Mouse (Mus musculus) kidney, postnatal 0 days (tissue): Measurements from ENCODE around the gene Dnajc8. TPM values are rescaled to one million over a fixed set of nuclear protein-coding genes. Genes with fewer than 3 reads are reported as not detected.
A peak's percentile ranks its signal among the peaks of the same experiment; 100 is the strongest.
"Not testable (repeated sequence)": the region's sequence is repeated elsewhere in the genome, so short reads cannot be mapped to it uniquely, and the experiment has no call there.

Experiments
- ATAC-seq: fragments of 200-750 bp; cut with Nextera tagmentation; replicated peaks from 2 replicates; pipeline ENCODE4 v1.8.0; 2017; ENCODE audit warnings: low read depth, moderate number of reproducible peaks, moderate TSS enrichment, moderate library complexity; ENCODE audit not compliant: low FRiP score
- DNase-seq: peaks from one replicate; pipeline ENCODE4 v3.0.0-alpha.2; 2016; ENCODE audit warnings: low spot score
- H3K27ac ChIP-seq: fragments of 300-500 bp; sonication (generic); 2 replicates; pipeline ENCODE4 v1.5.1; 2014; ENCODE audit warnings: mild to moderate bottlenecking
- H3K27me3 ChIP-seq: fragments of 300-500 bp; sonication (generic); 2 replicates; pipeline ENCODE4 v1.6.1; 2014; ENCODE audit warnings: low read length, mixed read lengths; ENCODE audit not compliant: insufficient read depth
- H3K36me3 ChIP-seq: fragments of 300-500 bp; sonication (generic); 2 replicates; pipeline ENCODE4 v1.6.1; 2014; ENCODE audit warnings: low read length, mixed read lengths; ENCODE audit not compliant: insufficient read depth
- H3K4me1 ChIP-seq: fragments of 300-500 bp; sonication (generic); replicated peaks from 2 replicates; pipeline ENCODE4 v1.6.1; 2014; ENCODE audit warnings: antibody characterized with exemption, low read length, mixed read lengths; ENCODE audit not compliant: insufficient read depth
- H3K4me2 ChIP-seq: fragments of 300-500 bp; sonication (generic); 2 replicates; pipeline ENCODE4 v1.6.1; 2014; ENCODE audit warnings: mild to moderate bottlenecking, low read length, moderate library complexity, mixed read lengths
- H3K4me3 ChIP-seq: fragments of 300-500 bp; sonication (generic); replicated peaks from 2 replicates; pipeline ENCODE4 v1.5.1; 2014; ENCODE audit warnings: low read depth, low read length
- H3K9ac ChIP-seq: fragments of 300-500 bp; sonication (generic); 2 replicates; pipeline ENCODE4 v1.6.1; 2014; ENCODE audit warnings: low read depth, low read length
- H3K9me3 ChIP-seq: fragments of 300-500 bp; sonication (generic); replicated peaks from 2 replicates; pipeline ENCODE4 v1.6.1; 2016; ENCODE audit warnings: low read length, inconsistent platforms, mixed read lengths
- CTCF ChIP-seq: IDR thresholded peaks from 2 replicates; pipeline ENCODE4 v1.5.1; 2016; ENCODE audit warnings: antibody characterized with exemption, low read depth, mild to moderate bottlenecking, moderate library complexity
- WGBS: fragments of 180-500 bp; shearing (Covaris S2); extraction: QIAGEN DNeasy Blood & Tissue Kit; methylation state at CpG from one replicate; pipeline ENCODE4 v1.1.7; 2014; 5-methylcytosine and 5-hydroxymethylcytosine counted together
- polyA plus RNA-seq: library from polyadenylated mRNA; unstranded; fragments of >200 nt; fragmentation: Nextera tagmentation; extraction: Ambion mirVana; gene quantifications from 2 replicates; pipeline ENCODE4 v1.2.1, GENCODE M21; 2015

Gene Dnajc8
- polyA plus RNA-seq, 1 experiment from 2014 or later, result 170 TPM

DNA sequence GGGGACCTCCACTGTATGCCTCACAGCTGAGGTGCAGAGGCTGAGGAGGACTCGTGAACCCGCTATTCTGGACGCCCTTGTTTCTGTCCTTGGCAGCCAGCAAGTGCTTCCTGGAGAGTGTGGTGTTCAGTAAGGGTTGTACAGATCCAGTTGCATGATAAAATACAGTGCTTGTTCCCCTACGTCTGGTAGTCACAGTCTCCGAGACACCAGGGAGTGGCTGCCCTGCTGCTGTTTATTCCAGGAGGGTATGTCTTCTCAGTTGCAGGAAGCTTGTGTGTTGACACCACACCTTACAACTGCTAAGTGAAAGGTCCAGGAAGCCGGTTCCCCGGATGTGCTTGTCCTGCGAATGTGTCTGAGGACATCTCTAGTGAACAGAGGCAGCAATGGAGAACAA is 19.3 kb downstream of the Dnajc8 start:
- H3K4me2 ChIP-seq, result no peak overlapping the region
- H3K27me3 ChIP-seq, result no peaks in the 10 kb centered on the region
- DNase-seq, result peak; percentile 8
- no peaks in the 10 kb centered on the region for H3K9me3 ChIP-seq
- no peaks in the 10 kb centered on the region; the same call in 1 of the 2 replicates for H3K4me1 ChIP-seq
- ATAC-seq, result no peak
- no peak overlapping the region for H3K27ac ChIP-seq
- TF ChIP-seq CTCF, result no peak
- peaks cover 36% of the 10 kb centered on the region for H3K36me3 ChIP-seq
- H3K9ac ChIP-seq, result no peak overlapping the region
- H3K4me3 ChIP-seq, result no peak overlapping the region
- 79% methylated on average over 8 of the region's 8 CpGs for WGBS

DNA sequence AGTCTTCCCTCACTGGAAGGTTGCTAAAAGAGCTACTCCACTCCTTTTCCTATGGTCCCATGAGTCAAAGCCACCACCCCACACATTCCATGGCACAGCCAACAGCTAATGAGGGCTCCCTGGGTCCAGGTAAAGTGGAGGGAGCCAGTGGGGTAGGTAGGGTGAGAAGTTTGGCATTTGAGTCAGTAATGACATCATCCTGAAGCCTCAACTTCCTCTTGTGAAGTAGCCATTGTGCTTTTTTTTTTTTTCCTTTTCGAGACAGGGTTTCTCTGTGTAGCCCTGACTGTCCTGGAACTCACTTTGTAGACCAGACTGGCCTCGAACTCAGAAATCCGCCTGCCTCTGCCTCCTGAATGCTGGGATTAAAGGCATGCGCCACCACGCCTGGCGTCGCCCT is 20.2 kb downstream of the Dnajc8 start:
- not testable (repeated sequence) for H3K27ac ChIP-seq, ATAC-seq, H3K27me3 ChIP-seq, H3K9ac ChIP-seq, H3K4me2 ChIP-seq, H3K4me3 ChIP-seq, H3K4me1 ChIP-seq, DNase-seq, H3K9me3 ChIP-seq
- peaks cover 29% of the 10 kb centered on the region for H3K36me3 ChIP-seq
- 93% methylated on average over 7 of the region's 7 CpGs for WGBS

GRCm38 (mm10) chr4:132563261-132563660 is 27.9 kb downstream of the Dnajc8 start:
- H3K4me2 ChIP-seq, result no peak overlapping the region
- 72% methylated on average over 3 of the region's 3 CpGs for WGBS
- no peaks in the 10 kb centered on the region for H3K27me3 ChIP-seq
- ATAC-seq, result no peak
- no peak for DNase-seq
- TF ChIP-seq CTCF, result no peak
- no peaks in the 10 kb centered on the region for H3K36me3 ChIP-seq
- H3K9me3 ChIP-seq, result no peaks in the 10 kb centered on the region
- no peak overlapping the region for H3K4me3 ChIP-seq
- H3K27ac ChIP-seq, result no peak overlapping the region
- no peak overlapping the region for H3K9ac ChIP-seq
- no peaks in the 10 kb centered on the region for H3K4me1 ChIP-seq

GRCm38 (mm10) chr4:132563965-132564364 is 28.6 kb downstream of the Dnajc8 start, which contains the start of gene Ptafr:
TSS of gene Ptafr (plus strand) at chr4:132564067.
- H3K4me3 ChIP-seq, result no peak within 1 kb of the TSS
- no peak for ATAC-seq
- no peak within 1 kb of the TSS for H3K4me2 ChIP-seq
- no peaks in the 10 kb centered on the region for H3K4me1 ChIP-seq
- H3K9ac ChIP-seq, result no peak within 1 kb of the TSS
- no peaks in the 10 kb centered on the region for H3K27me3 ChIP-seq
- H3K9me3 ChIP-seq, result no peaks in the 10 kb centered on the region
- no peak within 1 kb of the TSS for H3K27ac ChIP-seq
- TF ChIP-seq CTCF, result no peak
- DNase-seq, result no peak
- 26% methylated on average over 4 of the region's 4 CpGs for WGBS
- H3K36me3 ChIP-seq, result no peaks in the 10 kb centered on the region

DNA sequence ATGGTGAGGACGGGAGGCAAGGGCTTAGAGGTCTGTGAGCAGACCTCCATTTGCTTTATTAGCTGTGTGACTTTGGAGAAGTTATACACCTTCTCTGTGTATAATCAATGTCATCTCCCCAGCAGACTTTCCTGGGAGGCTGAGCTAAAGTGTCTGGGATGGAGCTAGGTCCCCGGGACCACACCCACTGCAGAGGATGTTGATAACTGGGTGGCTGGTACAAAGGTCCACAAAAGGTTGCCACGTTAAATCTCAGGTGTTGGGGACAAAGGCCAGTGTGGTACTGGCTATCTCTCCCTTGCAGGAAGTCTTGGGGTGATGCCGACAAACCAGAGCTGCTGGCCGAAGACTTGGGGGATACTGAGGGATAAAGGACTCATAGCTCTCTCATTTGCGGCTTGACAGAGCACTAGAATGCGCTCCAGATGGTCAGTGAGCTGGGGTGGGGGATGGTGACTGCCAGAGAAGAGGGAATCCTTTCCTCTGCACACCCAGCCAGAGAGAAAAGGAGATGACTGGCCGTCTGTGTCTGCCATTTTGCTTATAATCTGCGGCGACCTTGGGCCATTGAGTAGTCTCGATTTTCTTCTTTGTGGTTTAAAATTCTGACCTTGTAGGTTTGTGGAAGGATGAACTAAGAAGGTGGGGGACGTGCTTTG is 29.9 kb downstream of the Dnajc8 start:
- no peak overlapping the region for H3K4me3 ChIP-seq
- DNase-seq (no peak), ATAC-seq (no peak)
- WGBS, result 72% methylated on average over 12 of the region's 12 CpGs
- H3K27me3 ChIP-seq, result no peaks in the 10 kb centered on the region
- H3K4me1 ChIP-seq, result no peaks in the 10 kb centered on the region
- no peak for TF ChIP-seq CTCF
- no peaks in the 10 kb centered on the region for H3K9me3 ChIP-seq
- H3K9ac ChIP-seq, result no peak overlapping the region
- no peak overlapping the region for H3K4me2 ChIP-seq
- H3K27ac ChIP-seq, result no peak overlapping the region
- H3K36me3 ChIP-seq, result no peaks in the 10 kb centered on the region

DNA sequence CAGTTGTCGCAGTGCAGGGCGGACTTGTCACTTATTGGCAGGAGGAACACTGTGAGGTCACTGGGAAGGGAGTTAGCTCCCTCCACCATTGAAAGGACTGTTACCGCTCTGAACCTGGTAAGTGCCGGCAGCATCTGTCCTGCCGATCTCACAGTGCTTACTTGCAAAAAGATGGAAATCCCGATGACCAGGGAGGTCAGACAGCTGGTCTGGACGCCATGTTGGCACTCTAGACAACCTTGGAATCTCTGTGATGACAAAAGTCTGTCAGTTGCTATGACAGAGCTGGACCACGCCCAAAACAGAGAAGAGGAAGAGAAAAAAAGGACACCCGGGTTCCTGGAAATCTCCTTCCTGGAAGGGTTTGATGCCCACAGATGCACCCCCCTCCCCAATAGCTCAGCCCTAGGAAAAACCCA is 32.0 kb downstream of the Dnajc8 start:
- peak; percentile 18 for DNase-seq

GRCm38 (mm10) chr4:132569115-132569514 is 33.8 kb downstream of the Dnajc8 start:
- TF ChIP-seq CTCF, result peak; percentile 53
- H3K27me3 ChIP-seq, result no peaks in the 10 kb centered on the region
- no peak overlapping the region for H3K4me2 ChIP-seq
- H3K36me3 ChIP-seq, result no peaks in the 10 kb centered on the region
- no peak overlapping the region for H3K4me3 ChIP-seq
- H3K27ac ChIP-seq, result no peak overlapping the region
- DNase-seq (no peak), ATAC-seq (no peak)
- H3K4me1 ChIP-seq, result no peaks in the 10 kb centered on the region
- 91% methylated on average over 5 of the region's 5 CpGs for WGBS
- H3K9ac ChIP-seq, result no peak overlapping the region
- H3K9me3 ChIP-seq, result no peaks in the 10 kb centered on the region

More for the DNA sequence above, 32.0 kb downstream of the Dnajc8 start:
- H3K9me3 ChIP-seq, result no peaks in the 10 kb centered on the region
- TF ChIP-seq CTCF, result no peak
- no peaks in the 10 kb centered on the region for H3K36me3 ChIP-seq
- 70% methylated on average over 9 of the region's 9 CpGs for WGBS
- no peak overlapping the region for H3K9ac ChIP-seq
- H3K4me3 ChIP-seq, result no peak overlapping the region
- H3K27me3 ChIP-seq, result no peaks in the 10 kb centered on the region
- H3K4me1 ChIP-seq, result no peaks in the 10 kb centered on the region
- no peak overlapping the region for H3K4me2 ChIP-seq
- H3K27ac ChIP-seq, result no peak overlapping the region
- ATAC-seq, result no peak
